Mouse (Mus musculus): ENCODE measurements around the gene Dock1. TPM values are rescaled to one million over a fixed set of nuclear protein-coding genes. Genes with fewer than 3 reads are reported as not detected.

Gene Dock1
- total and polyA plus RNA-seq, 3 experiments, result not detected

- in situ Hi-C loops (cut with MboI; ENCODE audit: low pct_ligation_motif_present, low pct_unique_long_range_greater_than_20kb, low sequenced_read_pairs) (no loop called here), dilution Hi-C loops (cut with MboI; ENCODE audit: extremely low pct_ligation_motif_present, extremely low pct_unique_long_range_greater_than_20kb, low sequenced_read_pairs) (no loop called here)
- H3K4me3 ChIP-seq (replicated peaks in 1 of 3; ENCODE audit: low read depth in 2 of 3, low read length in 2 of 3, poor library complexity in 1 of 3), result no peak overlapping the region
- no peak for DNase-seq (ENCODE audit: extremely low read depth)
- TF ChIP-seq MYC (IDR thresholded peaks at IDR 0.05; ENCODE audit: low read depth, low read length) (no peak), GABPA (IDR thresholded peaks at IDR 0.05; ENCODE audit: insufficient replicate concordance, low read depth, low read length) (no peak), MEF2A (IDR thresholded peaks at IDR 0.05; ENCODE audit: borderline replicate concordance, low read depth, low read length) (no peak), USF1 (IDR thresholded peaks at IDR 0.05; ENCODE audit: low read depth, low read length) (no peak), ZNF384 (IDR thresholded peaks at IDR 0.05; ENCODE audit: low read depth, low read length) (no peak), CHD1 (IDR thresholded peaks at IDR 0.05; ENCODE audit: low read depth, low read length) (no peak), NRF1 (IDR thresholded peaks at IDR 0.05; ENCODE audit: low read depth, low read length) (no peak), POLR2A (IDR thresholded peaks at IDR 0.05; ENCODE audit: low read depth, low read length) (no peak), KAT2A (IDR thresholded peaks at IDR 0.05; ENCODE audit: insufficient replicate concordance, low read length) (no peak), USF2 (conservative IDR thresholded peaks at IDR 0.05; ENCODE audit: low read depth, low read length) (no peak), UBTF (IDR thresholded peaks at IDR 0.05; ENCODE audit: low read depth, low read length) (no peak), ZMIZ1 (IDR thresholded peaks at IDR 0.05; ENCODE audit: low read depth, low read length) (no peak)
- no peaks in the 10 kb centered on the region for H3K27me3 ChIP-seq (replicated peaks)
- no peak overlapping the region for H3K9ac ChIP-seq (ENCODE audit: insufficient read depth, low read depth)
- no peaks in the 10 kb centered on the region for H3K36me3 ChIP-seq (replicated peaks in 1 of 2; ENCODE audit: control insufficient read depth in 1 of 2, insufficient read depth in 1 of 2, low read length in 1 of 2)
- H3K4me1 ChIP-seq (ENCODE audit: control insufficient read depth in 1 of 2, insufficient read depth in 2 of 2), result no peaks in the 10 kb centered on the region
- no peaks in the 10 kb centered on the region for H3K79me2 ChIP-seq (replicated peaks; ENCODE audit: control insufficient read depth, extremely low read depth, insufficient read depth, poor library complexity, severe bottlenecking)
- peaks cover 79% of the 10 kb centered on the region for H3K9me3 ChIP-seq (replicated peaks; ENCODE audit: low read length)
- H3K4me2 ChIP-seq (ENCODE audit: insufficient read depth, low read depth, poor library complexity, severe bottlenecking), result no peak overlapping the region
- no peak overlapping the region for H3K27ac ChIP-seq (ENCODE audit: insufficient read depth, low read depth)
These were observed 406.9 kb downstream of the Dock1 start for GRCm38 (mm10) chr7:135077340-135077739.

GRCm38 (mm10) chr7:135077806-135078205 lies 407.4 kb downstream of the Dock1 start:
- no peak for TF ChIP-seq USF1 (IDR thresholded peaks at IDR 0.05; ENCODE audit: low read depth, low read length)
- TF ChIP-seq MAFK (IDR thresholded peaks at IDR 0.05; ENCODE audit: insufficient replicate concordance, low read length), result no peak
- TF ChIP-seq ZNF384 (IDR thresholded peaks at IDR 0.05; ENCODE audit: low read depth, low read length), result no peak
- TF ChIP-seq MXI1 (IDR thresholded peaks at IDR 0.05; ENCODE audit: low read depth, low read length), result no peak
- no peak for TF ChIP-seq TBP (conservative IDR thresholded peaks at IDR 0.05; ENCODE audit: low read depth, low read length)
- no peak for TF ChIP-seq RCOR1 (conservative IDR thresholded peaks at IDR 0.05; ENCODE audit: low read depth, low read length)
- no peak for TF ChIP-seq MYC (IDR thresholded peaks at IDR 0.05; ENCODE audit: low read depth, low read length)
- no peak for TF ChIP-seq MEF2A (IDR thresholded peaks at IDR 0.05; ENCODE audit: borderline replicate concordance, low read depth, low read length)
- Histone ChIP-seq H3K27me3 (replicated peaks) (no peaks in the 10 kb centered on the region), H3K36me3 (replicated peaks in 1 of 2; ENCODE audit: control insufficient read depth in 1 of 2, insufficient read depth in 1 of 2, low read length in 1 of 2) (no peaks in the 10 kb centered on the region), H3K4me2 (ENCODE audit: insufficient read depth, low read depth, poor library complexity, severe bottlenecking) (no peak overlapping the region), H3K4me3 (replicated peaks in 1 of 3; ENCODE audit: low read depth in 2 of 3, low read length in 2 of 3, poor library complexity in 1 of 3) (no peak overlapping the region), H3K4me1 (ENCODE audit: control insufficient read depth in 1 of 2, insufficient read depth in 2 of 2) (no peaks in the 10 kb centered on the region), H3K79me2 (replicated peaks; ENCODE audit: control insufficient read depth, extremely low read depth, insufficient read depth, poor library complexity, severe bottlenecking) (no peaks in the 10 kb centered on the region), H3K9me3 (replicated peaks; ENCODE audit: low read length) (peaks cover 81% of the 10 kb centered on the region), H3K27ac (ENCODE audit: insufficient read depth, low read depth) (no peak overlapping the region), H3K9ac (ENCODE audit: insufficient read depth, low read depth) (no peak overlapping the region)
- dilution Hi-C loops (cut with MboI; ENCODE audit: extremely low pct_ligation_motif_present, extremely low pct_unique_long_range_greater_than_20kb, low sequenced_read_pairs) (no loop called here), in situ Hi-C loops (cut with MboI; ENCODE audit: low pct_ligation_motif_present, low pct_unique_long_range_greater_than_20kb, low sequenced_read_pairs) (no loop called here)
- no peak for DNase-seq (ENCODE audit: extremely low read depth)

Data from CH12.LX (cell line).